Mouse (Mus musculus) cerebellum, adult 2 months (tissue): ENCODE data around the gene Gm49318.

Experiments
- CTCF ChIP-seq: fragments of 200-500 bp; IDR thresholded peaks from 2 replicates; pipeline ENCODE4 v1.5.1; 2011; ENCODE audit warnings: low read depth, mild to moderate bottlenecking, control low read depth, low read length, moderate library complexity, borderline replicate concordance; ENCODE audit not compliant: insufficient read depth
- POLR2A ChIP-seq: fragments of 200-500 bp; IDR thresholded peaks from 2 replicates; pipeline ENCODE4 v1.6.1; 2011; ENCODE audit warnings: low read length, control low read depth, borderline replicate concordance; ENCODE audit not compliant: insufficient read depth

DNA sequence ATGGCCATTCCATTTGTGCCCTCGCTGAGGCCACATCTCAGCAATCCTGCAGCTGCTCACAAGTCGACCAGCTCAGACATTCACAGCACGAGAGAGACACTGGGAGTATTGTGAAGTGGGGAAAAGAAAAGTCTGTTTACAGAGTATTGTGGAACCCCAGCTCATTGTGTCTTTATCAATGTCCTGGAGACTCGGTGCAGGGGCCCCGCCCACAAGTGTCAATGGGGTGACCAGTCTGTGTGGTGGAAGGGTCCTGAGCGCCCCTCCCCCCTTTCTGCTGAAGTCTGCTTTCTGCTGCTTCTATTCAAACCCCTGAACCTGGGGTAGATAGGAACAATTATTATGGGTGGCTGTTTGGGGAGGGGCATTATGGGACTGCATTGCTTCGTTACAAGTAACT, 42.6 kb downstream of the Gm49318 start:
- TF ChIP-seq CTCF: no peak
- no peak for TF ChIP-seq POLR2A
